Mouse (Mus musculus) heart, postnatal 14 days (tissue): ENCODE measurements at regions not wholly inside any gene's neighbourhood (a gene's known extent, or its start where the extent isn't known, plus 50 kb on each side); places are given as distances from the start of the nearest gene placed in this dataset.
"Not testable (repeated sequence)": the region's sequence is repeated elsewhere in the genome, so short reads cannot be mapped to it uniquely, and the experiment has no call there.

Experiments used
- DNase-seq, 2 experiments: peaks; one replicate each; pipeline ENCODE4 v3.0.0; 2021 to 2022
- intact Hi-C: fragments of 180-260 bp; cut with DNase I; formaldehyde crosslinking; loops from one replicate; pipeline ENCODE4 v1.15.1; 2025

- peak; percentile 31 to 43 for DNase-seq
These were observed 168.4 kb upstream of the Frmd6 start for GRCm38 (mm10) chr12:70656805-70657492.

GRCm38 (mm10) chr12:70657493-70657810, 167.9 kb upstream of the Frmd6 start:
- DNase-seq, result no peak

More at GRCm38 (mm10) chr12:70656805-70657492, 168.4 kb upstream of the Frmd6 start:
- intact Hi-C loops, result loop anchor here (5.0 kb wide), 2 partner anchors 160 to 255 kb away; no protein-coding TSS in a partner anchor

GRCm38 (mm10) chr12:70658106-70658505, 167.2 kb upstream of the Frmd6 start:
- intact Hi-C loops, result loop anchor here (5.0 kb wide), 2 partner anchors 161 to 254 kb away; no protein-coding TSS in a partner anchor
- no peak for DNase-seq

More at GRCm38 (mm10) chr12:70657493-70657810, 167.9 kb upstream of the Frmd6 start:
- intact Hi-C loops, result loop anchor here (5.0 kb wide), 2 partner anchors 160 to 255 kb away; no protein-coding TSS in a partner anchor

GRCm38 (mm10) chr12:70660388-70660787, 164.9 kb upstream of the Frmd6 start:
- intact Hi-C loops, result no loop called here

DNA sequence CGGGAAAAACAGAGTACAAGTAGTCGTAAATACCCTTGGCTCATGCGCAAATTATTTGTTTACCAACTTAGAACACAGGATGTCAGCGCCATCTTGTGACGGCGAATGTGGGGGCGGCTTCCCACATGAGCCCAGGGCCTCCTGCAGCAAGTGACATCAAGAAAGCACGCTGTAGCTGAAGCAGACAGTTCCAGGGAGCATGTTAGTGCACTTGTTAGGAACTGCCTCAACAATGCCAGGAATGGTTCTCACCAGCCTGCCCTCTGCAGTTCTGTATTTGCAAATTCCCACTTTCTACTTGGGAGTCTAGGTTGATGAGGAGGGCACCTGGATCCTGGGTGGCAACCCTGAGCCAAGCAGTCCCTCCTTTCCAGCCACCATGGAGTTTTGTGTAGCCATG, 157.2 kb upstream of the Frmd6 start:
- DNase-seq, intact Hi-C loops: not testable (repeated sequence)

More at GRCm38 (mm10) chr12:70660388-70660787, 164.9 kb upstream of the Frmd6 start:
- DNase-seq, result no peak

- no peak for DNase-seq
- intact Hi-C loops, result no loop called here
These were observed 153.2 kb upstream of the Frmd6 start for GRCm38 (mm10) chr12:70672115-70672514.

DNA sequence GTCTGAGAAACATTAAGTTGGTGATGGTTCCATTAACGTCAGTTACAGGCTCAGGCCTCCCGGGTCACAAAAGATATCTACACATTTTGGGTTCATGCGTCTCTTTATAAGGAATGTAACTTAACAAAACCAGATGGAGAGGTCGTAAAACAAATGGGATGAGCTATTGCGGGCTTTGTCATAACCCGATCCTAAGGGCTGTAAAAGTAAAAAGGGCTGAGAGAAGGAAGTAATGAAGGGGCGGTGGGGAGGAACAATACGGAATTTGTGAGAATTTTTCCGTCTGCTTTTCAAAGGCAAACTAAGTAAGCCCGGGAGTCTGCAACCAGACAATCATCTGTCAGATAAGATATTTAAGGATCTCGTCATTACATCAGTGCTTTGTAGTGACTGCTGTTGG, 152.1 kb upstream of the Frmd6 start:
- DNase-seq, result no peak
- intact Hi-C loops, result no loop called here

- intact Hi-C loops, result no loop called here
- DNase-seq, result no peak
These were observed 151.2 kb upstream of the Frmd6 start for GRCm38 (mm10) chr12:70674144-70674543.

DNA sequence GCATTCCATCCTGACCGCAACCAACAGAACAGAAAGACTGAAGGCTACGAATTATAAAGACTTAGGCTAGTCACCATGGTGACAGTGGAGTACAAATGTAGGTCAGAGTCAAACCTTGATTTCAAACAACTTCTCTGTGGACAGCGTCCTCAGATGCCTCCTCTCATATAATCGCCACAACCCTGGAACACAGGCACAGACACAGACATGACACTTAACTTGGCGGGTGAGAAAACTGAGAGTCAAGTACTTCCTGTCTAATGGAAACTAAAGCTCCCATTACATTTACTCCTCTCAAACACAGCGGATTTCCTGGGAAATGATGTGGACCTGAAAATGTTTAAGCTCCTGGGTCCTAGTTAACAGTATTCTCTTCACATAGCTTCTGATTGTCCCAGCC, 149.5 kb upstream of the Frmd6 start:
- intact Hi-C loops, result no loop called here

DNA sequence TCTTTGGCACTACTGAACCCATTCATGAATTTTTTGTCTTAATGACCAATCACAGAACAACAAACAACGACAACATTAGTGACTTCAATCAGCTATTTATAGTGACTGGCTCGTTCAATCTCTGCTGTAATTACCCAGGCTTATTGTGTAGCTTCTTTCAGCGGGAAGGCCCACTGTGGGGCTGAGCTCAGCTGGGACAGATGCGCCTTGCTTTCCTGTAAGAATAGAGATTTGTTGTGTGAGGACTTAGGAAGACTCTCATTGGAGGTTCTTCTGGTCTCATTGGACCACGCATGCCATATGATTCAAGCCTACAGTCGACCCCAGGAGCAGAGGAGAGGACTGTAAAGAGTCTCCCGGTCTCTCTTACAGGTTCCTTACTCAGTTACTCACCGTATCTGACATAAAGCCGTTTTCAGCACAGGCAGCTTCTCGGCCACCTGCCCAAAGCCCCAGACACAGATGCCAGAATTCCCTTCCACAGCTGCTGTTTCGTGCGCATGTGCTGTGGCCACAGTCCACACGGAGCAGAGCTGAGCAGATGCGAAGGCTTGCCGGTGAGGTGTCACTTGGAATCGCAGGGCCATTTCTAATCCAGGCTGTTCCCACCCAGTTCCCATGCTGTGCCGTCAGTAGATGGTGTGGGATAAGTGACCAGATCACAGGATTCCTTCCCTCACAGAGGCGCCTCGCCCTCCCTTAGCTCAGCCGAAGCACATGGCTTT, 145.5 kb upstream of the Frmd6 start:
- peak; percentile 67 to 73 for DNase-seq
- intact Hi-C loops, result no loop called here

More for the DNA sequence above, 149.5 kb upstream of the Frmd6 start:
- DNase-seq, result no peak

- intact Hi-C loops, result no loop called here
- DNase-seq, result no peak
These were observed 143.8 kb upstream of the Frmd6 start for GRCm38 (mm10) chr12:70681407-70681990.

DNA sequence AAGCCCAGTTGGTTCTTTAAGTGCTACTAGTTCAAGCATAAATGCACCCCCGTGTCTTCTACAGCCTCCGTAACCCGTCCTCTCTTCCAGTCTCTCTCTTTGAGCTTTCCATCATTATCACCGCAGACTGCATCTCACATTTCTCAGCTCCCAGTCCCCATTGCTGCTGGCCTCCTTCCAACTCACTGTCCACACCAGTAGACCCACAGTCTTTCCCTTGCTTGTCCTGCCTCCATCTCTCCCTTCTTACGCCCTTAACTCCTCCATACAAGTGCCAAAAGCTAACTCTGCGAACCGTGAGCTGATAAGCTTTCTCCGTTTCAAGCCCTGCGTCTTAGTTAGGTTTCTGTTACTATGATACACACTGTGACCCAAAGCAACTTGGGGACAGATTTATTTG, 141.0 kb upstream of the Frmd6 start:
- DNase-seq, result no peak
- intact Hi-C loops, result no loop called here

DNA sequence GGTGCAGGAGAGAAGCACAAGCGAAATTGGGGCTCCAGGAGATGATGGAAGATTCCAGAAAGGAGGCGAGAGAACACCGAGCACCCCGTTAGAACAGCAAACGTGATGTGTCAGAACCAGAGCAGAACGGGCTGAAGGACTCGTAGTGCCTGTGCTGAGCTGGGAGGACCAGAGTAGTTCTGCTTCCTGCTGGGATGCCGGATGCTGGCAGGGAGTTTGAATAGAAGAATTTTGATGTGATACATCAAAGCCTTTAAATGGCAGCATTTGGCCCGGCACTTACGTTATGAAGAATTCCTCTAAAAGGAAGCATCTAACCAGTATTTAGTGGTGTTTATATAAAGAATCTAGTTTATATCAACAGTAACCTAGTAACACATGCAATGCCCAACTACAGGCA, 139.9 kb upstream of the Frmd6 start:
- no peak for DNase-seq
- intact Hi-C loops, result no loop called here

DNA sequence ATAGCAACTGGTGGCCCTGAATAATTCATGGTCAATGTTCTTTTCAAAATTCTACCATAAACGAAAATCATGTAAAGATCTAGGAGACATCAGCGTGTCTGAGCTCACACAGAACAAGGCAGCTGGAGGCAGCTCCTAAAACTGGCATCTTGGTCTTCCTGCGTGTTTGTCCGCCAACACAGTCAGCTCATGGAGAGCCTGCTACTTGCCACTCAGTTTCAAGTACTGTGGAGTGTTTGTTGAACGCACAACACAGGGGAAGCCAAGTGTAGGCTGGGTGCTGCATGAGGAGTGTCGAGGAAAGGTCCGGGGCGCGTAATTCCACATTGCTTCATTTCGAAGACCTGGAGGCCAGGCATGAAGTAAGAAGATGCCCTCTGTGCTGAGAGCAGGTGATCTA, 139.0 kb upstream of the Frmd6 start:
- intact Hi-C loops, result no loop called here
- no peak for DNase-seq

DNA sequence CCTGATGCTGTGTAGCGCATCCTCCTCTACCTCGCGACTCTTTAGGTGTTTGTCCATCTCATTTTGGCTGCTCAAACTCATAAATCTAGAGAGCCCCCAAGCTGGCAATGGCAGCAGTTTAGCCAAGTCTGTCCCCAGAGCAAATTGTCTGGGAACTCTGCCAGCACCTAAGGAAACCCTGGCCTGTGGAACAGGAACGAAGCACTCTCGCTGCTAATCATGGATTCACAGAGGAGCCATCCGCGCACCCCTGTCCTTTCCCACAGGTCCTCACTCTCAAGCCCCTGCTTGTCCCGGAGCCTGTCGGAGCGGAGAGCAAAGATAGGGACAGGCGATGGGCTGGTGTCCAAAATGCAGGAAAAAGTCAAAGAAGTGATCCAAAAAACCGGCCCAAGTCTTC, 138.3 kb upstream of the Frmd6 start:
- intact Hi-C loops, result no loop called here

DNA sequence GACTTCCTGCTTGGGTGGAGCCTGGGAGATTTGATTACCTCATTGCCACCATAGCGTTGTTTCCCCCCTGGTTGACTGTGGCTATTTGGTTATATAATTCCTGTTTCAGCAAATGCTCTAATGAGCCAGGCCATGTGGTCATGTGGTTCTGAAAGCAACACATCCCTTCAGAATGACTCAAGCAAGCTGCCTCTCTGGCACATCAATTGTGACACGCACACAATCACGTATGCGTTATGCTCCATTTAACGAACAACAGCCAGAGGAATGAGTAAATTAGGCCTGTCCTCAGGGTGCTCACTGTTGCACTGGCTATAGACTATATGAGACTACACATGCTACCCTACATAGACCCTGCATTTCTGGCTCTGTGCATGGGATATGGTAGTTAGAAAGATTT, 130.2 kb upstream of the Frmd6 start:
- intact Hi-C loops, result no loop called here
- DNase-seq, result peak in 1 of 2 experiments; percentile 13

More for the DNA sequence above, 138.3 kb upstream of the Frmd6 start:
- peak; percentile 31 to 61 for DNase-seq

DNA sequence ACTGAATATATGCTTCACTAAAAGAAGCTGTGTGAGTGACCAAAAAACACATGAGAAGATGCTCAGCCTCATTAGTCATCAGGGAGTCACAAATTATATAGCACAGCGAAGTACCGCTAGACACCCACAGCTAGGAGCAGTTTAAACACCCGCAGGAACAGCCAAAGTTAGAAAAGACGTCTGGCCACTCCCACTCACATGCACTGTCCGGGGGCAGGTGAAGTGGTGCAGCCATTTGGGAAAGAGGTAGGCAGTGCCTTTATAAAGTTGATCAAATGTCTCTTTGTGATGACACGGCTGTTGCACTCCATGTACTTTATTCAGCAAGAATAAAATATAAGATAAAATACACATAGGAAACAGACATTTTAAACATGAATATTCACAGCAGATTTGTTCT, 129.1 kb upstream of the Frmd6 start:
- DNase-seq, result no peak
- intact Hi-C loops, result no loop called here

- intact Hi-C loops, result no loop called here
- no peak for DNase-seq
These were observed 126.8 kb upstream of the Frmd6 start for GRCm38 (mm10) chr12:70698466-70698865.

- intact Hi-C loops, result no loop called here
- no peak for DNase-seq
These were observed 122.8 kb upstream of the Frmd6 start for GRCm38 (mm10) chr12:70702473-70702872.

DNA sequence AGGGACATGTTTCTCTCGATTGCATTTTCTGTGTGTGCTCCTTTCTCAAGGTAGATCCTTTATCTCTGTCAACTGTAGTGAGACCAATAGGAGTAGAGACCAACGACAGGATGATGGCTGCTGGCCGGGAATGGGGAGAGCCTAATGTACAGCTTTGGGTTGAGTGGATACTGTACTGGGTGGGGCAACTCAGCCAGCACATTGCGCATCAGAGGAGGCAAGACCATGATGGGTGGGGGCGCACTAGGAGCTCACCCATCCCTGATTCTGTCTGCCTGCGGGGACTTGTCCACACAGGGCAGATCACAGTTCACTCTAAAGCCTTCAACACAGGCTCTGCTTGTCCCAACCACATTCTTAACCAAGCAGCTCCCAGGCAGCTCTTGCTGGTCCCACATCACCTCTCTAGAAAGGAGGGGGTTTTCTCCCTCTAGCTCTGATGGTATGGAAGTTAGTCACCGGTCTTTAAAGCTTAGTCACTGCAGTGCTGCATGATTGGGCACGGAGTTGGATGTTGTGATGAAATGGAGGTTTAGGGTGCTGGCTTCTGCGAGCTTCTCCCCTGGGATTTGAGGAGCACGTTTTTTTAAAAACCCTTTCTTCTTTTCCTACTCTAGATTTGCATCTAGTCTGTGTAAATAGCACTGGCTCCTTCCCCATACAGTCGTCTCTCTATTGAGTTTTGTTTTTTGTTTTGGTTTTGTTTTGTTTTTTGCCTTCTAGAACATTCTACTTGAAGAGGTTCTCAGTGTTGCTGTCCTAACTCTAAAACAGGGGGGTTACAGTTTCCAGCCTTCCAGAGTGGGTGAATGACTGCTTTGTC, 118.3 kb upstream of the Frmd6 start:
- intact Hi-C loops, result no loop called here
- no peak for DNase-seq
